Mouse (Mus musculus): Measurements from ENCODE around the gene Ncor2. TPM values are rescaled to one million over a fixed set of nuclear protein-coding genes. Genes with fewer than 3 reads are reported as not detected.

Gene Ncor2
- total and polyA plus RNA-seq, 3 experiments: 5.0 to 46.8 TPM; not detected in 1

GRCm38 (mm10) chr5:125191608-125192007 lies 12.6 kb upstream of the Ncor2 start:
- Histone ChIP-seq H3K27ac (ENCODE audit: control insufficient read depth, low read depth, low read length) (no peak overlapping the region), H3K36me3 (ENCODE audit: control insufficient read depth in 1 of 2, insufficient read depth in 2 of 2, low read length in 2 of 2) (peaks cover 0 to 2% of the 10 kb centered on the region in 2 experiments; a peak in 2 of 4 replicates), H3K79me2 (ENCODE audit: control insufficient read depth, insufficient read depth, low read length, poor library complexity) (no peaks in the 10 kb centered on the region), H3K9me3 (replicated peaks; ENCODE audit: insufficient read depth, low read length) (no peaks in the 10 kb centered on the region), H3K27me3 (ENCODE audit: control insufficient read depth in 1 of 2, insufficient read depth in 2 of 2, low read length in 2 of 2) (no peaks in the 10 kb centered on the region; a peak in 1 of 4 replicates), H3K4me1 (ENCODE audit: control insufficient read depth in 1 of 2, insufficient read depth in 2 of 2, low read length in 2 of 2) (peaks cover 0 to 7% of the 10 kb centered on the region in 2 experiments; a peak in 2 of 4 replicates), H3K9ac (ENCODE audit: control insufficient read depth, low read depth, low read length, poor library complexity, severe bottlenecking) (no peak overlapping the region), H3K4me3 (ENCODE audit: control insufficient read depth in 1 of 2, insufficient read depth in 1 of 2, low read depth in 2 of 2, low read length in 2 of 2) (no peak overlapping the region)
- TF ChIP-seq ELF1 (IDR thresholded peaks at IDR 0.05; ENCODE audit: low read depth, low read length): no peak
- no peak for TF ChIP-seq SMC3 (IDR thresholded peaks at IDR 0.05; ENCODE audit: low read depth, low read length)
- DNase-seq (ENCODE audit: low read depth, low spot score): no peak

- H3K36me3 ChIP-seq (ENCODE audit: control insufficient read depth in 1 of 2, insufficient read depth in 2 of 2, low read length in 2 of 2): peaks cover 0 to 2% of the 10 kb centered on the region in 2 experiments; a peak in 2 of 4 replicates
- peaks cover 0 to 7% of the 10 kb centered on the region in 2 experiments; a peak in 2 of 4 replicates for H3K4me1 ChIP-seq (ENCODE audit: control insufficient read depth in 1 of 2, insufficient read depth in 2 of 2, low read length in 2 of 2)
- H3K9me3 ChIP-seq (replicated peaks; ENCODE audit: insufficient read depth, low read length): no peaks in the 10 kb centered on the region
- H3K27me3 ChIP-seq (ENCODE audit: control insufficient read depth in 1 of 2, insufficient read depth in 2 of 2, low read length in 2 of 2): no peaks in the 10 kb centered on the region; a peak in 1 of 4 replicates
- no peaks in the 10 kb centered on the region for H3K79me2 ChIP-seq (ENCODE audit: control insufficient read depth, insufficient read depth, low read length, poor library complexity)
- TF ChIP-seq USF1 (IDR thresholded peaks at IDR 0.05; ENCODE audit: low read depth, low read length) (no peak), ETS1 (IDR thresholded peaks at IDR 0.05; ENCODE audit: low read depth, low read length) (no peak), USF2 (IDR thresholded peaks at IDR 0.05; ENCODE audit: borderline replicate concordance in 1 of 2, insufficient read depth in 1 of 2, low read depth in 1 of 2, low read length in 2 of 2) (no peak), CHD1 (IDR thresholded peaks at IDR 0.05; ENCODE audit: low read depth, low read length) (no peak), ZNF384 (IDR thresholded peaks at IDR 0.05; ENCODE audit: low read depth, low read length) (no peak), POLR2AphosphoS5 (IDR thresholded peaks at IDR 0.05; ENCODE audit: borderline replicate concordance, low read depth, low read length) (no peak), POLR2AphosphoS2 (IDR thresholded peaks at IDR 0.05; ENCODE audit: low read length) (no peak), HCFC1 (IDR thresholded peaks at IDR 0.05; ENCODE audit: low read depth, low read length) (no peak), MYB (IDR thresholded peaks at IDR 0.05; ENCODE audit: low read depth, low read length) (no peak)
- no peak overlapping the region for H3K4me3 ChIP-seq (ENCODE audit: control insufficient read depth in 1 of 2, insufficient read depth in 1 of 2, low read depth in 2 of 2, low read length in 2 of 2)
- no peak overlapping the region for H3K9ac ChIP-seq (ENCODE audit: control insufficient read depth, low read depth, low read length, poor library complexity, severe bottlenecking)
- no peak for DNase-seq (ENCODE audit: low read depth, low spot score)
- no peak overlapping the region for H3K27ac ChIP-seq (ENCODE audit: control insufficient read depth, low read depth, low read length)
Measured at GRCm38 (mm10) chr5:125190105-125190813, 11.2 kb upstream of the Ncor2 start.

- Histone ChIP-seq H3K79me2 (ENCODE audit: control insufficient read depth, insufficient read depth, low read length, poor library complexity) (no peaks in the 10 kb centered on the region), H3K9me3 (replicated peaks; ENCODE audit: insufficient read depth, low read length) (no peaks in the 10 kb centered on the region), H3K27ac (ENCODE audit: control insufficient read depth, low read depth, low read length) (no peak overlapping the region), H3K36me3 (ENCODE audit: control insufficient read depth in 1 of 2, insufficient read depth in 2 of 2, low read length in 2 of 2) (peaks cover 0 to 2% of the 10 kb centered on the region in 2 experiments; a peak in 2 of 4 replicates), H3K27me3 (ENCODE audit: control insufficient read depth in 1 of 2, insufficient read depth in 2 of 2, low read length in 2 of 2) (no peaks in the 10 kb centered on the region; a peak in 1 of 4 replicates), H3K4me3 (ENCODE audit: control insufficient read depth in 1 of 2, insufficient read depth in 1 of 2, low read depth in 2 of 2, low read length in 2 of 2) (no peak overlapping the region), H3K9ac (ENCODE audit: control insufficient read depth, low read depth, low read length, poor library complexity, severe bottlenecking) (no peak overlapping the region), H3K4me1 (ENCODE audit: control insufficient read depth in 1 of 2, insufficient read depth in 2 of 2, low read length in 2 of 2) (peaks cover 0 to 7% of the 10 kb centered on the region in 2 experiments; a peak in 2 of 4 replicates)
- DNase-seq (ENCODE audit: low read depth, low spot score): peak; percentile 87
- TF ChIP-seq MEF2A (IDR thresholded peaks at IDR 0.05; ENCODE audit: extremely low read depth, insufficient replicate concordance, low read depth, low read length, poor library complexity, severe bottlenecking): no peak
- peak; percentile 83 to 98 (median 91) for TF ChIP-seq CTCF (IDR thresholded peaks at IDR 0.05 in 2 of 3, conservative IDR thresholded peaks at IDR 0.05 in 1 of 3; ENCODE audit: control insufficient read depth in 1 of 3, insufficient read depth in 1 of 3, low read depth in 2 of 3, low read length in 3 of 3, poor library complexity in 1 of 3, severe bottlenecking in 1 of 3)
- TF ChIP-seq JUND (IDR thresholded peaks at IDR 0.05; ENCODE audit: low read depth, low read length): no peak
- TF ChIP-seq ZMIZ1 (IDR thresholded peaks at IDR 0.05; ENCODE audit: low read depth, low read length): no peak
- no peak for TF ChIP-seq E2F4 (IDR thresholded peaks at IDR 0.05; ENCODE audit: borderline replicate concordance, low read depth, low read length)
- TF ChIP-seq CHD2 (IDR thresholded peaks at IDR 0.05; ENCODE audit: low read length): no peak
- TF ChIP-seq BHLHE40 (IDR thresholded peaks at IDR 0.05; ENCODE audit: borderline replicate concordance, low read depth, low read length): no peak
- TF ChIP-seq ELF1 (IDR thresholded peaks at IDR 0.05; ENCODE audit: low read depth, low read length): no peak
- TF ChIP-seq MXI1 (IDR thresholded peaks at IDR 0.05; ENCODE audit: low read depth, low read length): no peak
- no peak for TF ChIP-seq RCOR1 (IDR thresholded peaks at IDR 0.05; ENCODE audit: low read depth, low read length)
- TF ChIP-seq TAL1 (IDR thresholded peaks at IDR 0.05; ENCODE audit: low read length): no peak
- TF ChIP-seq GATA1 (IDR thresholded peaks at IDR 0.05; ENCODE audit: low read depth, low read length): no peak
- TF ChIP-seq RAD21 (IDR thresholded peaks at IDR 0.05; ENCODE audit: low read depth, low read length): peak; percentile 72
- no peak for TF ChIP-seq USF1 (IDR thresholded peaks at IDR 0.05; ENCODE audit: low read depth, low read length)
- TF ChIP-seq GABPA (IDR thresholded peaks at IDR 0.05; ENCODE audit: low read depth, low read length): no peak
- no peak for TF ChIP-seq USF2 (IDR thresholded peaks at IDR 0.05; ENCODE audit: borderline replicate concordance in 1 of 2, insufficient read depth in 1 of 2, low read depth in 1 of 2, low read length in 2 of 2)
Measured at GRCm38 (mm10) chr5:125189625-125190024, 10.6 kb upstream of the Ncor2 start.
